8 mouse cellular contexts compared by ENCODE assay signal in the genomic region with DNA sequence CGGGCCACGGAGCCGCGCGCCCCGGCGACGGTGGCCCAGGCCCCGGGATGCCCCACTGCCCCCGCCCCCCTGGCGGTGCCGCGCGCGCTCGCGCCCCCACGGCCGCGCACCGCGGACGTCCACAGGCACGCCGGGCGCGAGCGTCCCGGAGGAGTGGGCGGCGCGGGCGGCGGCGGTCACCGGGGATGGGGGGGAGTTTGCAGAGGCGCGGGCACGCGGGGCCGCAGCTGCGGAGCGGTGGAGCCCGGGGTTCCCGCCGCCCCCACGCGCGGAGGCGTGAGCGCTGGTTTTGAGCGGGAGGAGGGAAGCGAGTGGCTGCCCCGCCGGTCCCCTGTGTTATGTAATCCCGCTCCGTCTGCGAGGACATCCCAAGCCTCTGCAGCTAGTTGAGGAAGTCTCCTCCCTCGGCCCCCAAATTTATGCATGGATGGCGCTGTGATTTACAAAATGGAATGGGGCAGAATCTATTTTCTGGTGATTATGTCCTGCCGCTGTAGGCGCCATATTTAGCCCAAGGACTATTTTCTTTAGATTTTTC. TPM values are rescaled to one million over a fixed set of nuclear protein-coding genes. Genes with fewer than 3 reads are reported as not detected.
DNase-seq lines count a peak whose midpoint lies in the region; ATAC-seq and TF ChIP-seq lines count a peak whose summit lies in the region.

No protein-coding gene starts in this region.

- peak overlapping the region; percentile 96 for H3K27ac ChIP-seq in bone marrow, adult 2 months (ENCODE audit: control insufficient read depth, insufficient read depth, low read depth, low read length, poor library complexity)
- H3K27ac ChIP-seq in embryonic facial prominence, embryonic 15.5 days (replicated peaks) = peak overlapping the region; percentile 99
- peak overlapping the region; percentile 98 for H3K27ac ChIP-seq in heart, embryonic 11.5 days (ENCODE audit: low read depth, low read length)
- peak overlapping the region; percentile 95 for H3K27ac ChIP-seq in kidney, embryonic 15.5 days

- 0 out of 2 replicates have a peak, but pooled peaks have one; percentile 21 for TF ChIP-seq POLR2A in bone marrow, adult 2 months (IDR thresholded peaks at IDR 0.05; ENCODE audit: borderline replicate concordance, control insufficient read depth, low read depth, low read length)

- H3K4me1 ChIP-seq in bone marrow, adult 2 months (ENCODE audit: control insufficient read depth, insufficient read depth, low read length) = no peaks in the 10 kb centered on the region; the same call in 1 of the 2 replicates
- peaks cover 17% of the 10 kb centered on the region for H3K4me1 ChIP-seq in embryonic facial prominence, embryonic 15.5 days
- H3K4me1 ChIP-seq in heart, embryonic 11.5 days (ENCODE audit: control insufficient read depth, insufficient read depth, low read length) = peaks cover 7% of the 10 kb centered on the region
- H3K4me1 ChIP-seq in kidney, embryonic 15.5 days = peaks cover 20% of the 10 kb centered on the region

- no peaks in the 10 kb centered on the region for H3K9me3 ChIP-seq in embryonic facial prominence, embryonic 15.5 days (replicated peaks)
- H3K9me3 ChIP-seq in heart, embryonic 11.5 days (replicated peaks; ENCODE audit: control insufficient read depth, low read length) = no peaks in the 10 kb centered on the region
- H3K9me3 ChIP-seq in kidney, embryonic 15.5 days (replicated peaks) = 0 out of 2 replicates have a peak, but pooled peaks cover 3% of the 10 kb centered on the region

- H3K9ac ChIP-seq in embryonic facial prominence, embryonic 15.5 days = peak overlapping the region; percentile 74
- peak overlapping the region; percentile 96 for H3K9ac ChIP-seq in heart, embryonic 11.5 days (ENCODE audit: low read depth, low read length)
- H3K9ac ChIP-seq in kidney, embryonic 15.5 days = peak overlapping the region; percentile 74

- H3K4me3 ChIP-seq in bone marrow, adult 2 months (replicated peaks; ENCODE audit: control insufficient read depth, low read depth, low read length) = peak overlapping the region; percentile 89
- peak overlapping the region; percentile 67 for H3K4me3 ChIP-seq in embryonic facial prominence, embryonic 15.5 days (replicated peaks)
- peak overlapping the region; percentile 77 for H3K4me3 ChIP-seq in heart, embryonic 11.5 days (ENCODE audit: low read depth, low read length)
- H3K4me3 ChIP-seq in kidney, embryonic 15.5 days (replicated peaks) = peak overlapping the region; percentile 74

- H3K27me3 ChIP-seq in embryonic facial prominence, embryonic 15.5 days = no peaks in the 10 kb centered on the region
- no peaks in the 10 kb centered on the region for H3K27me3 ChIP-seq in heart, embryonic 11.5 days (ENCODE audit: control insufficient read depth, insufficient read depth, low read length)
- no peaks in the 10 kb centered on the region for H3K27me3 ChIP-seq in kidney, embryonic 15.5 days

- no peaks in the 10 kb centered on the region for H3K36me3 ChIP-seq in embryonic facial prominence, embryonic 15.5 days
- H3K36me3 ChIP-seq in heart, embryonic 11.5 days (ENCODE audit: control insufficient read depth, insufficient read depth, low read length) = 0 out of 2 replicates have a peak, but pooled peaks cover 3% of the 10 kb centered on the region
- no peaks in the 10 kb centered on the region for H3K36me3 ChIP-seq in kidney, embryonic 15.5 days

- peak; percentile 82 for ATAC-seq in embryonic facial prominence, embryonic 15.5 days (ENCODE audit: insufficient number of reproducible peaks, low FRiP score, low TSS enrichment, low read depth)
- ATAC-seq in heart, embryonic 11.5 days (replicated peaks; ENCODE audit: insufficient number of reproducible peaks, low FRiP score, low TSS enrichment) = peak; percentile 68
- ATAC-seq in kidney, embryonic 15.5 days (replicated peaks; ENCODE audit: low FRiP score) = peak; percentile 76

- peak overlapping the region; percentile 58 for H3K4me2 ChIP-seq in embryonic facial prominence, embryonic 15.5 days (replicated peaks)
- H3K4me2 ChIP-seq in heart, embryonic 11.5 days = peak overlapping the region; percentile 76
- peak overlapping the region; percentile 66 for H3K4me2 ChIP-seq in kidney, embryonic 15.5 days

- no peak for TF ChIP-seq CTCF in bone marrow, adult 2 months (IDR thresholded peaks at IDR 0.05; ENCODE audit: control insufficient read depth, insufficient read depth, low read length)

- peak; percentile 78 to 83 for DNase-seq in B cell, adult 2 months
- DNase-seq in liver = peak; percentile 71
- peak; percentile 71 to 73 for DNase-seq in monocyte, adult 2 months (ENCODE audit: low read depth in 1 of 2, low spot score in 2 of 2)
- peak; percentile 34 to 60 for DNase-seq in spleen, postnatal 14 days (ENCODE audit: low spot score in 2 of 2)

- under 1% methylated on average over 57 of the region's 62 CpGs for WGBS in bone marrow, adult 2 months
- WGBS in embryonic facial prominence, embryonic 15.5 days = under 1% methylated on average over 38 of the region's 62 CpGs
- 1% methylated on average over 39 of the region's 62 CpGs for WGBS in heart, embryonic 11.5 days (ENCODE audit: insufficient replicate concordance)
- WGBS in kidney, embryonic 15.5 days = under 1% methylated on average over 37 of the region's 62 CpGs

RNA-seq across cellular contexts. Expression of gene Pogz, which starts 0.7 kb away (rescaled TPM):
- polyA plus RNA-seq in bone marrow, adult 2 months (2011; ENCODE audit: insufficient read depth, insufficient read length, low replicate concordance, missing spikeins) = 10.3 and 16.8 TPM in 2 replicates
- 15.3 and 16.4 TPM in 2 replicates for polyA plus RNA-seq in embryonic facial prominence, embryonic 15.5 days (2015; fragmentation: Nextera tagmentation; extraction: Ambion mirVana)
- 14.4 and 15.6 TPM in 2 replicates for polyA plus RNA-seq in heart, embryonic 11.5 days (2014; fragmentation: Nextera tagmentation; extraction: Ambion mirVana)
- polyA plus RNA-seq in kidney, embryonic 15.5 days (2015; fragmentation: Nextera tagmentation; extraction: Ambion mirVana) = 17.4 and 18.8 TPM in 2 replicates

RNA-seq across cellular contexts. Expression of gene Psmb4, which starts 48.7 kb away (rescaled TPM):
- 291 and 443 TPM in 2 replicates for polyA plus RNA-seq in bone marrow, adult 2 months (2011; ENCODE audit: insufficient read depth, insufficient read length, low replicate concordance, missing spikeins)
- polyA plus RNA-seq in embryonic facial prominence, embryonic 15.5 days (2015; fragmentation: Nextera tagmentation; extraction: Ambion mirVana) = 328 and 351 TPM in 2 replicates
- polyA plus RNA-seq in heart, embryonic 11.5 days (2014; fragmentation: Nextera tagmentation; extraction: Ambion mirVana) = 293 and 305 TPM in 2 replicates
- 340 and 342 TPM in 2 replicates for polyA plus RNA-seq in kidney, embryonic 15.5 days (2015; fragmentation: Nextera tagmentation; extraction: Ambion mirVana)

RNA-seq across cellular contexts. Expression of gene Cgn, which starts 51.7 kb away (rescaled TPM):
- polyA plus RNA-seq in bone marrow, adult 2 months (2011; ENCODE audit: insufficient read depth, insufficient read length, low replicate concordance, missing spikeins) = 0.22 and 1.00 TPM in 2 replicates
- polyA plus RNA-seq in embryonic facial prominence, embryonic 15.5 days (2015; fragmentation: Nextera tagmentation; extraction: Ambion mirVana) = 10.1 and 12.6 TPM in 2 replicates
- 1.4 and 2.0 TPM in 2 replicates for polyA plus RNA-seq in heart, embryonic 11.5 days (2014; fragmentation: Nextera tagmentation; extraction: Ambion mirVana)
- polyA plus RNA-seq in kidney, embryonic 15.5 days (2015; fragmentation: Nextera tagmentation; extraction: Ambion mirVana) = 17.0 and 18.3 TPM in 2 replicates

Comparison
In these comparisons a context has a peak if more than half of its experiments do, and no peak if none do; other contexts are left out.
1. Peak in every context shown above with its lines: DNase-seq, ATAC-seq, H3K4me3 ChIP-seq and H3K27ac ChIP-seq.